Mouse (Mus musculus) T-helper 17 cell (primary cell): ENCODE data around the gene Zfp865.
"Not testable (repeated sequence)": the region's sequence is repeated elsewhere in the genome, so short reads cannot be mapped to it uniquely, and the experiment has no call there.

Experiments used
- in situ Hi-C, 2 experiments: fragments of 300-600 bp; cut with MboI, MseI; formaldehyde crosslinking; loops; 1 replicate in 1 of 2; 2 replicates in 1 of 2; pipeline ENCODE4 v1.15.1; 2025; ENCODE audit warnings: high pct_unique_total_duplicates in 2 of 2

The Zfp865 gene

DNA sequence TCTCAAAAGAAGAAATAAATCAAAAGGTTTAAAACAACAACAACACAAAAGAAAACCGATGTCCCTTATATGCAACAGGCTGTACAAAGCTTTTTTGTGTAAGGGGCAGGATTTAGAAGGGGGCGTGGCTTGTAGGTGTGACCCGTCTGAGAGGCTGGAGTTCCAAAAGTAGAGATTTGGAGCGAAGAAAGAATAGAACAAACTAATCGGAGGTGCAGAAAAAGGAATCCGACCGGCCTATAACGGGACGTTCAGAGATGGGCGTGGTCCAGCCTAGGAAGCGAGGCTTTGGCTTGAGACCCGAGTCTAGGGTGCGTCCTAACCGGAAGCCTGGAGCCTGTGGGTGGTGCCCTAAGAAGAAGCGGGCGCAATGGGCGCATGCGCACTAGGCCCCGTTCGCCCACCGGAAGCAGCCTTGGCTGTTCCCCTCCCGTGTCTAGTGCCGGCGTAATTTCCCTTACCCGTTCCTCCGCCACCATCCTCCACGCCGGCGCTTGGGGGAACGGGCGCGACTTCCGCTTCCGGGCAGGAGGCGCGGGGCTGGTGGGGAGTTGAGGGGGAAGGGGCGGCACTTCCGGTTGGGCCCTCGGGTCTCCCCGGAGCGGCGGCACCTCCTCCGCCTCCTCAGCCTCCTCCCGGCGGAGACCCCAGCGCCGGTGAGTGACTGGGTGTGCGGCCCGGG lies at the start of gene Zfp865, which contains the start of gene Ccdc106:
TSS of gene Zfp865 (plus strand) at position 377 of the 682 bp plus-strand sequence.
TSS of gene Ccdc106 (plus strand) at position 554 of the 682 bp plus-strand sequence.
- in situ Hi-C loops: loop anchor here (5.0 to 10.0 kb wide), 3 partner anchors 103 to 1315 kb away; partner anchors contain the start of genes Rps9 (in 1 of the 2), Zfp628 (in 1 of the 2) and Zfp787 (in 1 of the 2)

DNA sequence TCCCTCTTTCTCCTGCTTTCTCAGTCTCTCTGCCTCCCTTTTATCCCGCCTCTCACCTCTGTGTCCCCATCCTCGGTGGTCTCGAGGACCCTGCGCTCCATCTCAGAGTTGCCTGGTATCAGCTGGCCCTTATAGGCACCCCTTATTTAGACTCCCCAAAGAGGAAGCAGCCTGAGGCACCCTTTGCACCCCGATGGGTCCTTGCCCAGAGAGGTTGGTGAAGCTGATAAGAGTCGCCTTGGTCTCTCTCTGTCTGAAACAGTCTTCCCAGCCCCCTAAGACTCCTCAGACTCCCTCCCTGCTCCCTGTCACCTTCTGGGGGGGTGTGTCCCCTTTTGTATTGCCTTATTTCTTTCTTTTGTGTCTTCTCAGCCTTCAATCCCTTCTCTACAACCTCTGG lies 49.1 kb upstream of the Zfp865 start, which contains the start of gene Sbk3:
TSS of gene Sbk3 (minus strand) at position 101 of the 400 bp plus-strand sequence.
- in situ Hi-C loops: no loop called here

DNA sequence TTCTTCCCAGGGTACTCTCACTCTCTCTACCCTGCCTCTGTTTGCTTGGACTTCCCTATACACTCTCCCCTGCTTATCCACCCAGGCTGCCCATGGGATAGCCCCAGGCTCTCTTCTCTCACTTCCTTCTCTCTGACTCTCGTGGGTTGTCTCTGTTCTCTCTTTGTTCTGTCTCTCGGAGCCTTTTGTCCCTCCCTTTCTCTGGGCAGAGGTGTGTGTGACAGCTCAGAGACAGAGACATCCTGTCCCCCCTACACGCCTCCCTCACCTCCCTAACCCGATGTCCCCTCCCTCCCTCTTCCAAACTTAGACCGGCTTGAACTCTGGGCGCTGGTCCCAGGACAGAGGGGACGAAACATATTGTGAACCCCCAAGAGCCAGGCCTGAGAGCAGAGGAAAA lies 48.5 kb upstream of the Zfp865 start:
- in situ Hi-C loops: no loop called here

DNA sequence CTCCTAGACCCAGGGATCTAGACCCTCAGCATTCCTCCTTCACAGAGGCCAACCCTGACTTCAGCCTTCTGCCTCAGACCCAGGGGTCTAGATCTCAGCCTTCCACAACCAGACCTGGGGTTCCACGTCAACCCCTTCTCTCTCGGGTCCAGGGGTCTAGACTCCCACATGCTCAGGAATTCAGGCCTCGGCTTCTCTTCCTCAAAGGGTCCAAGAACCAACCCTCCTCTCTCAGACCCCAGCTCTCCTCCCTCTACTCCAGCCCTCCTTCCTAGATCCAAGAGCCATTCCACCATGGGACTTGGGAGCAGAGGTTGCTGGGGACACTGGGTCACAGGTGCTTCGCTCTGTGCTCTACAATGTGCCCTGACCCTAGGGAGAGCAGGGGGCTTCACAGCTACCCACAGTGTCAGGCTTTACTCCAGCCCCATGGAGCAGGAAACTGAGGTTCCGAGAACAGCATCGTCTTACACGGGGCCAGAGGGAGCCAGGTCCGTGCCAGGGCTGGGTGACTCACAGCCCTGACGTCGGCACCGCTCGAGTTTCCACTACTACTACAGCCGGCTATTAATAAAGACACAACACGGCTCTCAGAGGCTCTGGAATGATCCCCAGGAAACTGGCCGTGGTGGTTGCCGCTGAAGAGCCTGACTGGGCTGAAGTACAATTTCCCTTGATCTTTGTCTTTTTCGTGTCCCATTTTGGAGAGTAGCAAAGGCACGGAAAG lies 47.7 kb upstream of the Zfp865 start:
- in situ Hi-C loops: no loop called here

DNA sequence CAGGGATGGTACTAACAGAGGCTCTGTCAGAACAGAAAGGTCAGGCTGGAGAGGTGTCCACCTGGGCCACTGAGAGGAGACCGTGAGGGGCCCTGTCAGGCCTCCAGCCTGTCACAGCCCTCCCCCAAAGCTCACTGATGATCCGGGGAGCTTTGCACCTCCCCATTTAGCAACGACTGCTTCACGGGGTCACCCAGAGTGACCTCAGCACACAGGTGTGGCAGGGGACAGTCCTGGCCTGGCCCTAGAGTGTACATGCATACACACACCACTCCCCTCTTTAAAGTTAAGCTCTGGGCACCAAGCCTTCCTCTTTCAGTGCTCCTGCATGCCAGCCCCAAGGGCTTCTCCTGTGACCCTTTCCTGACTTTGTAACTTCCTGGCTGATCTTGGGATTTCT lies 44.7 kb upstream of the Zfp865 start:
- in situ Hi-C loops: no loop called here

DNA sequence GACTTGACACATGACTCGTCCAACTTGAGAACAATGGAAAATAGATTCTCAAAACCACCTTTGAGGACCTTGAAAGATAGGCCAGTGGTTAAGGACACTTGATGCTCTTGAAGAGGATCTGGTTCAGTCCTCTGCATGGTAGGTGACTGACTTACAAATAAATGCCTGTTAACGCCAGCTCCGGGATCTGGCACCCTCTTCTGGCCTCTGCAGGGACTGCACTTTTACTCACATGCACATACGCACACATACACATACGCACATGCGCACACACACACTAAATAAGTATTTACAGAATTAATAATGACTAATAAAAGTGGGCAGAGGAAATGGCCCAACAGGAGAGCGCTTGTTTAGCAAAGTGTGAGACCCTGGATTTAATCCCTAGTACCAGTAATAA lies 43.3 kb upstream of the Zfp865 start:
- in situ Hi-C loops: no loop called here

DNA sequence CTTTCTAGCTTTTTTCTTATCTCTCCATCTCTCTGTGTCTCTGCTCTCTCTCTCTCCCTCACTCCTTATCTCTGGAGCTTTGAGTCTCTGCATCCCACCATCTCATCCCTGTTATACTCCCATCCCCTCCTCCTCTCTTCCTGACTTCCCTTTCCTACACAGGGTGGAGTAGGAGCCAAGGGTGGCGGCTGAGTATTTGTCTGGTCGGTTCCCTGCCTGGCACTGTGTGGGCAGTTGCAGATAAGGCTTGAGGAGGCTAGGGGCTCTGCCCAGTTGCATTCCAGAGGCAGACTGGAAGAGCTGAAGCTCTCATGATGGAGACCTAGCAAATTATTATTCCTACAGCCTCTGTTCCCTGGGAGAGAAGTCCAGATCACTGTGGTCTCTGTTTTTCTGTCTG lies 31.9 kb upstream of the Zfp865 start:
- in situ Hi-C loops: no loop called here

DNA sequence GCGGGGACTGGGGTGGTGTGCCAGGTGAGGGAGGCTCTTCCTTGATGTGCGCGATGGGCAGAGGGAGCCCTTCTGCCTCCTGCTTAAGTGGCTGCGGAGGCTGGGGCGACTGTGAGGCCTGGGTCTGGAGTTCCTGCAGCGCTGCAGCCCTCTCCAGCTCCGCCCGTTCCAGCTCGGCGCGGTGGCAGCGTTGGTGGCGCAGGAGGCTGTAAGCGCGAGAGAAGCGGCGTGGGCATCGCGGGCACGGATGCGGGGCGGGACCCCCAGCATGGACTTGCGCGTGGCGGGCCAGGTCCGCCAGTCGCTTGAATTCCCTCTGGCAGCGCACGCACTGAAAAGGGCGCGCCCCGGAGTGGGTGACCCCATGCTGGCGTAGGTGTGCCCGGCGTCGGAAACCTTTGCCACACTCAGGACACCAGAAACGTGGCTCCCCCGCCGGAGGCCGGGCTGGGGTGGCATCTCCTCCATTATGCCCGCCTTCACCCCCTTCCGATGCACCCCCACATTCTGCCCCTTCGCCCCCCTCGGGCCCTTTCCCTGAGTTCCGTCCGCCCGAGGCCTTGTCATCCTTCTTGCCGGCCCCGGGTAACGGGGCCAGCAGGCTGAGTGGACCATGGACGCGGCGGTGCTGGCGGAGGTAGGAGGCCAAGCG lies 26.7 kb upstream of the Zfp865 start:
- in situ Hi-C loops: no loop called here

DNA sequence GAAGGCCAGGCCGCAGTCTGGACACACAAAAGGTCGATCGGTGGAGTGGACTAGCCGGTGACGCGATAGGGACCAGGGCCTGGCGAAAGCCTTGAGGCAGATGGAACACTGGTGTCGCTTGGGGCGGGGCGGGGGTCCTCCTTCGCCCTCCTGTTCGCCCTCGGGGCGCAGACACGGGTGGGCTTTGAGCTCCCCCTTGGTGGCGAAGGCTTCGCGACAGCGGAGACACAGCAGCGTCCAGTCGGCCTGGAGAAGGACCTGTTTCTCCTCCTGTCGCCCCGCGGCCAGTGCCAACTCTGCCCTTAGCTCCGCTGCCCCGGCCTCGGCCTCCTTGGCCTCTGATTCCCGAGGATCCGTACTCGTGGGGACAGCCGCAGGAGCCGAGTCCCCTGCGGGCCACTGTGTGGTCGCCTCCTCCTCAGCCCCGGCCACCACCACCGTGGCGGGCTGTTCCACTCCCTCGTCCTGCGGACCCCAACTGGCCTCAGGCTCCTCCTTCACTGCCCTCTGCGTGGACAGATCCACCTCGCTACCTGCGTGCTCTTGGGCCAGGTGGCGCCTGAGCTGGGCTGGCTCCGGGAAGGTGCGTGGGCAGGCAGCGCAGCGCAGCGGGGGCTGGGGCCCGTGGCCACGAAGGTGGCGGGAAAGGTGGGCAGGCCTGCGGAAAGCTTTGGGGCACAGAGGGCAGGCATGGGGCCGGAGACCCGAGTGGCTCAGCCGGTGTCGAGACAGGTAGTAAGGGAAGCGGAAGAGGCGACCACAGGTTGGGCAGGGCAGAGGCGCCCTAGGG lies 26.0 kb upstream of the Zfp865 start:
- in situ Hi-C loops: no loop called here

DNA sequence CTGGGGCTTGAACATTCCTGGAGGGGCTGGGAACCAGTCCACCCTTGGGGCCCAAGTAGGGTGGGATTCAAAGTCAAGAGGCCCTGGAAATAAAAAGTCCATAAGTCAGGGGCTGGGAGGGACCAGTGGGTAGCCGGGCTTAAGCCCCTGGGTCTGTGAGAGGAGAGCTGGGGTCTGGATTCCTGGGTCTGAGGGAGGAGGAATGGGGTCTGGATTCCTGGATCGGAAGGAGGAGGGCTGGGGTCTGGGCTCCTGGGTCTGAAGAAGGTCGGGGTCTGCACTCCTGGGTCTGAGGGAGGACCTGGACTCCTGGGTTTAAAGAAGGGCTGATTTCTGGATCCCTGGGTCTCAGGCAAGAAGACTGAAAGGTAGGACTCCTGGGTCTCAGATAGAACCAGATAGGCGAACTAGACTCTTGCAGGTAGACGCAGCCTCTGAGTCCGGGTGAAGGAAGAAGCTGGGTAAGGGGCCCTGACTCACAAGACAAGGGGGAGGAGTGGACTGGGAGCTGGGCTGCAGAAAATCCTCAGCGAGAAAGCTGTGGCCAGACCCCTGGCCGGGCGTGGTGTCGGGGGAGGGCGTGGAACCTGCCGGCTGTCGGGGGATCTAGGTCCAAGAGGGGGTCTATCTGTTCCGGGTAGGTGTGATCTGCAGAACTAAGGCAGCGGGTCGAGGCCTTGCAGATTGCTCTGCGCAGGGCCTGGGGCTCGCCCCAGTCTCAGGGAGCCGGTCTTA lies 24.7 kb upstream of the Zfp865 start:
- in situ Hi-C loops: no loop called here

DNA sequence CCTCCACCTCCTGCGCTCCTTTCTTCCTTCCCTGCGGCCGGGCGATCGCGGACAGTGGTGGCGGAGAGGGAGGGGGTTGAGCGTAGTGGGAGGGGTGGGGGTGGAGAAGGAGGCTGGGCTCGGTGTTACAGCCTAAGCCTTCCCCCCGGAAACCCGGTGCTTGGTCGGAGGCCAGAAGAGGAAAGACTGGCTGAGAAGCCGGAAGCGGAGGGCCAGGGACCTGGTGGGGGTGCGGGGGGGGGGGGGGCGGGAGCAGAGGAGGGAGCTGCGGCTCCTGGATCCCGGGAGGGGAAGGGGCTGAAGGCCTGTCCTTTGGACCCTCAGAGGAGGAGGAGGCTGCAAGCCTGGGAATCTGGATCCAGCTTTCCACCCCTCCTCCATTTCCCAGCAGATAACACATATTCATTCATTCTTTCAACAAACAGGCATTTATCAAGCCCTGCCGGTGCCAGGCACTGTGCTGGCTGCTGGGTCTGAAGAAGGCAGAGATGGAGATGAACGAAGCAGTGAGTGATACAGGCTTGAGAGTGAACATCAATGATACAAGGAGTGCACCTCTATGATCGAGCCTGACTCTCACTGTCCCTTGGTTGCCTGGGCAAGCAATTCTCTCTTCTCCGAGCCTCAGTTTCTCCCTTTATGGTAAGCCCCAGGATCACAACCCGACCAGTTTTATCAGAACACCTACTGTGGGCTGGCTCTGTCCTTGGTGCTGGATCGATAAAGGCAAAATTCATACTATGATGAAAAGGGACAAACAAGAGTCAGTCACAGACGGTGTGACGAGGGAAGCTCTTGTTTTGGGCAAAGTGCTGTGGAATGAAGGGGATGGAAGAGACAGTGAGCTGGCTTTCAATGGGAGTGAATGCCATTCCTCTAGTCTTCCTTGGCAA lies 23.9 kb upstream of the Zfp865 start, which contains the start of gene Zfp579:
TSS of gene Zfp579 (minus strand) at position 156 of the 893 bp plus-strand sequence.
- in situ Hi-C loops: no loop called here

DNA sequence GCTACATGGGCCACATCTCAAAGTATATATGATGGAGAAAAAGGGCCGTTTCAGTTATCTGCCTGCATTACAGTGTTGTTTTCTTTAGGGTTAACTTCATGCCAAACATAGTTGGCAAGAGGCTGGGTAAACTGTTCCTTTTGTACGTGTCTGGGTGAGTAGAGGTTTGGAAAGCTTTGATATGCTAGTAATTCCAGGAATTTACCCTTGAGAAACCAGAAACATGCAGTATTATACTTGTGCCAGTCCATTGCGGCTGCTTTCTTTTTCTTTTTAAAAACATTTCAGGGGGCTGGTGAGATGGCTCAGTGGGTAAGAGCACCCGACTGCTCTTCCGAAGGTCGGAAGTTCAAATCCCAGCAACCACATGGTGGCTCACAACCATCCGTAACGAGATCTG lies 23.2 kb upstream of the Zfp865 start:
- in situ Hi-C loops: no loop called here

DNA sequence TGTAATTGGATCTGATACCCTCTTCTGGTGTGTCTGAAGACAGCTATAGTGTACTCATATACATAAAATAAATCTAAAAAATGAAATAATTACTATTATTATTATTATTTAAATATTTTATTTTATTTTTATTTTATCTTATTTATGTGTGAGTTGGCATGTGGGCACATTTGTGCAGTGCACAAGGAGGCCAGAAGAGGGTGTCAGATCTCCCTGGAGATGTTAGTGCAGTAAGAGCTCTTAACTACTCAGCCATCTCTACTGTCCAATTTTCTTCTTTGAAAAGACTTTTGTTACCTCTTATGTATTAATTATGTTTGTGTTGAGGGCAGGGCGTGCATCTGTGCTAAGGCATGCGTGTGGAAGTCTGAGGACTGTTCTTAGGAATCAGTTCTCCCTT lies 20.3 kb upstream of the Zfp865 start:
- in situ Hi-C loops: no loop called here

DNA sequence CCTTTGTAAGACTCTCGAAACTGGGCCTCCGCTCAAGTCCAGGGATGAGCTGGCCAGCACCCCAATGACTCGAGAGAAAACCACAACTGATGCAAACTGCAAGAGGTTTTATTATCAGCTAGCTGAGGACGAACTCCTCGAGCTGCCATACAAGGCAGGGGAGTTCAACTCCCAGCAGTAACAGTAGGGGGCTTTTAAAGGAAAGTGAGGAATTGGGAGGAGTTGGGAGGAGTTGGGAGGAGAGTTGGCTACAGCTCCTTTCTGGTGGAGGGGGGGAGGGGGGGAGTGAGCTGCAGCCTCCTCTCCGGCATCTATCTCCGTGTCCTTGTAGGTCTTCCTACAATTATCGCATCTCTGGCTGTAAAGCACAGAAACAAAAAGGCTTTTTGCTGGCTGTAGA lies 17.3 kb upstream of the Zfp865 start:
- in situ Hi-C loops: not testable (repeated sequence)

DNA sequence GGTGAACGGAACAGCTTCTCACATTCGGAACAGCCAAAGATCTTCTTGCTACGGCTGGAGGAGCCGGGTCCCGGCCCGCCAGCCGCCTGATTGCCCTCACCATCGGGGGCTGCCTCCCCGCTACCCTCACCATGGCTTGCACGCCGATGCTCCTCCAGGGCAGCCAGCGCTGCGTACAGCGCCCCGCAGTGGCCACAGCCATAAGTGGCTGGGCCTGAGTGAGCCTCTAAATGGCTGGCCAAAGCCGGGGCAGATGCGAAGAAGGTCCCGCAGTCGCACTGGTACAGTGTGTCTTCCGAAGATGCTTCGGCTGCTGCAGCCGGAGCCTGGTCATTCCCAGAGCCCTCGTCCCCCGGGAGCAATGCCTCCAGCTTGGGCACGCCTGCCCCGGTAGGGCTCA lies 11.9 kb upstream of the Zfp865 start:
- in situ Hi-C loops: no loop called here

DNA sequence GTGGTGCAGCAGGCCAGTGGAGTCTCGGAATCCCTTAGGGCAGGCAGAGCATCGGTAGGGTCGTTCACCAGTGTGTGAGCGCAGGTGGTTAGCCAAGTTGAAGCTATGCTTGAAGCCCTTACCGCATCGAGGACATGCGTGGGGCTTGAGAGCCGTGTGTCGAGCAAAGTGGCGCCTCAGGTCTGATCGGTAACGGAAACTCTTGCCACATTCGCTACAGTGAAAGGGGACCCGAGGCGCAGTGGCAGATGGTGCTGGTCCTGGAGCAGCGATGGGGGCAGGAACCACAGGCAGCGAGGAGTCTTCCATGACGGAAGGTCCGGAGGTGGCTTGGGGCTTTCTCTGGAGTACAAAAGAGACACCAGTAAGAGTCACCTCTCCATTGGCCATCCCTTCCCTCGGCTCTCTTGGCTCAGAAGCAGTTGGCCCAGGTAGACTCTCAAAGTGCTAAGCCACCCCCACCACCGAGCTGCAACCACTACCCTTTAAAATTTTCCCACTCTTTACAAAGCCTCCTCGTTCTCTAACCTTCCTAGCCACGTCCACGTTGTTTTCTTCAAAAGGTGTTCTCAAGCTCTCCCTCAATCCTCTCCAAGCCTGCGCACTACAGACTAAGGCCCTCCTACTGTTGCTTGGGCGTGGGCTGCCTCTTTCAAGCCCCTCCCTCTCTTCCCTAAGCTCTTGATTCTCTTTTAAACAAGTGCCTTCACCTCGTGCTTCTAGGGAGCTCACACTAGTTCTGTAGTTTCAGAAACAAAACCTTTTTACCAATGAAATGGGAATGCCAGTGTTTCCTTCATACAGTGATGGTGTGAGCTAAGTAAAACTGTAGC lies 7.3 kb upstream of the Zfp865 start:
- in situ Hi-C loops: loop anchor here (10.0 kb wide), 2 partner anchors 1142 to 1308 kb away; partner anchors contain the start of genes Rps9 (in 1 of the 2) and Zfp787 (in 1 of the 2)

DNA sequence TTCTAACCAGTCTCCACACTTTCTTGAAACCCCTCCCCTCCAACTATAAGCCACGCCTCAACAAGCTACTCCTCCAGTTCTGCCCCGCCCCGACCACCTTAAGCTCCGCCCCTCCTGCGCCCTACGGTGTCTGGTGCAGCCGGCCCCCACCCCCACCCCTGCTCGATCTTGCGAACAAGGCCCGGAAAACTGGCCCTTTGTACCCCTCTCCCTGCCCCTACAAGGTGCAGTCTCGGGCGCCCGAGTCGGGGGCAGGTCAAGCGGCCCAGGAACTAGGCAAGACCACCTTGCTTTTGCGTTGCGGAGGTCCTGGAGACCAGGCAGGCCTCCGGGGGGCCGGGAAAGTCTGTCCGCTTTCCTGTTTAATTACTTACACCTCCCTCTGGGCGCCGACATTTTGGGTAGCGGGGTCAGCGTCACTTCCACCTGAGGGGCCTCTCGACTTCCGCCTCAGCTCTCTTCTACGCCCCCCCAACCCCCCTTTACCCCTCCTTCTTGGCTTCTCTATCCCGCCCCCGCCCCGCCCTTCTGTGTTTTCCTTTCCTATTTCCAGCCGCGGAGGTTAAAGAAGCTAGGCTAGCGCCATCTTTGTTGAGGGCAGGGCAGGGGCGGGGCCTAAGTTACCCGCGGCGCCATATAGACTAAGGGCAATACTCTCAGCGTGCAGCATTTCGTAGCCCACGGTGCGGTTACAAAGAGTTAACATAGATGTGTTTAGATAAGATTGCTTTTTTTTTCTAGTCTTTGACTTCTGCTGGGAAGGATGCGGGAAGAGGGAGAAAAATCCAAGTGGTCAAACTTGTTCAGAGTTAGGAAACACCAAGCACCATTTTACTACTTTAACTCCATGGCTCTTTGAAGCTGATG lies 5.7 kb upstream of the Zfp865 start, which contains the start of the genes Zfp524 and Fiz1:
TSS of gene Zfp524 (plus strand) at position 165 of the 867 bp plus-strand sequence.
TSS of gene Fiz1 (minus strand) at position 447 of the 867 bp plus-strand sequence.
- in situ Hi-C loops: loop anchor here (5.0 to 10.0 kb wide), 3 partner anchors 97 to 1310 kb away; partner anchors contain the start of genes Rps9 (in 1 of the 2), Zfp628 (in 1 of the 2) and Zfp787 (in 1 of the 2)
